Comparison of ENCODE assay signal across 17 mouse cellular contexts in the genomic region with DNA sequence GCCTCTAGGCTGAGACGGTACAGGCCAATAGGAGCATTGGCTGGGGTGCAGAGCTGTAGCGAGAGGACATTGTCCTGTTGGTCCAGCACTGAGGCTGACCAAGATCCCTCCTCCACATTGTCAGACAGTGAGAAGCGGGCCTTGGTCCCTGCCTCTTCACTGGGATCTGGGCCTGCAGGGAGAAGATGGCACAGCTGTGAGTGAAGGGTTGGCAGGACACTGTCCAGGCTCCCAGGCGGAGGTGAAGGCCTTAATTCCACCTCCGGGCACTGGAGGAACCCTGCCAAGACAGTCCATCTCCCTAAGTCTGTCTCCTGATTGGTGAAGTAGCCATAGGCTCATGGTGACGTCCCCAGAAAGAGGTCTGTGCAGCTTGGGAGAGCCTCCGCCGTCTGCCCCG. TPM values are rescaled to one million over a fixed set of nuclear protein-coding genes. Genes with fewer than 3 reads are reported as not detected.
DNase-seq lines count a peak whose midpoint lies in the region; ATAC-seq and TF ChIP-seq lines count a peak whose summit lies in the region.
"Had no signal": no experiment of that assay in that cellular context is flagged by ENCODE, and none has a peak within 500 bp of the region (broad histone marks: within the 10 kb centered on the region; RNA-seq: fewer than 3 reads in every experiment).

No protein-coding gene starts in this region.

- 82% methylated on average over 9 of the region's 9 CpGs for WGBS in heart, embryonic 12.5 days
- WGBS in liver, embryonic 13.5 days (ENCODE audit: insufficient replicate concordance), result 89% methylated on average over 9 of the region's 9 CpGs
- 90% methylated on average over 9 of the region's 9 CpGs for WGBS in liver, embryonic 11.5 days
- WGBS in embryonic facial prominence, embryonic 15.5 days, result 92% methylated on average over 9 of the region's 9 CpGs

- no peak for ATAC-seq in heart, embryonic 12.5 days (ENCODE audit: insufficient number of reproducible peaks, low FRiP score)
- ATAC-seq in liver, embryonic 13.5 days (ENCODE audit: low read depth), result no peak
- ATAC-seq in liver, embryonic 11.5 days (replicated peaks; ENCODE audit: low FRiP score), result no peak
- no peak for ATAC-seq in embryonic facial prominence, embryonic 15.5 days (ENCODE audit: insufficient number of reproducible peaks, low FRiP score, low TSS enrichment, low read depth)
- ATAC-seq in frontal cortex, adult (ENCODE audit: low TSS enrichment), result no peak

- H3K4me1 ChIP-seq in heart, embryonic 12.5 days (replicated peaks), result peaks cover 68% of the 10 kb centered on the region
- H3K4me1 ChIP-seq in liver, embryonic 13.5 days (replicated peaks), result peaks cover 82% of the 10 kb centered on the region
- H3K4me1 ChIP-seq in liver, embryonic 11.5 days (replicated peaks; ENCODE audit: control insufficient read depth, insufficient read depth, low read length), result peaks cover 51% of the 10 kb centered on the region
- H3K4me1 ChIP-seq in embryonic facial prominence, embryonic 15.5 days, result peaks cover 54% of the 10 kb centered on the region

- H3K4me2 ChIP-seq in heart, embryonic 12.5 days, result no peak overlapping the region
- no peak overlapping the region for H3K4me2 ChIP-seq in liver, embryonic 13.5 days
- H3K4me2 ChIP-seq in liver, embryonic 11.5 days, result no peak overlapping the region
- H3K4me2 ChIP-seq in embryonic facial prominence, embryonic 15.5 days (replicated peaks), result no peak overlapping the region
- H3K4me2 ChIP-seq in myocyte (ENCODE audit: low read depth), result peak overlapping the region; percentile 16
- H3K4me2 ChIP-seq: embryonic facial prominence, embryonic 12.5 days; limb, embryonic 12.5 days; midbrain, embryonic 13.5 days; neural tube, embryonic 13.5 days had no signal

- TF ChIP-seq POLR2A in myocyte (IDR thresholded peaks at IDR 0.05; ENCODE audit: insufficient read length, low read depth), result no peak

- H3K9ac ChIP-seq in heart, embryonic 12.5 days, result peak overlapping the region; percentile 58
- no peak overlapping the region for H3K9ac ChIP-seq in liver, embryonic 13.5 days
- H3K9ac ChIP-seq in liver, embryonic 11.5 days (ENCODE audit: low read depth, low read length), result no peak overlapping the region
- H3K9ac ChIP-seq in embryonic facial prominence, embryonic 15.5 days, result no peak overlapping the region
- H3K9ac ChIP-seq: embryonic facial prominence, embryonic 12.5 days; forebrain, postnatal 0 days; midbrain, embryonic 13.5 days; neural tube, embryonic 13.5 days had no signal

- H3K27ac ChIP-seq in heart, embryonic 12.5 days (ENCODE audit: poor library complexity, severe bottlenecking), result peak overlapping the region; percentile 98
- peak overlapping the region; percentile 18; the same call in 1 of the 2 replicates for H3K27ac ChIP-seq in liver, embryonic 13.5 days
- H3K27ac ChIP-seq in liver, embryonic 11.5 days (ENCODE audit: low read depth, low read length), result no peak overlapping the region
- H3K27ac ChIP-seq in embryonic facial prominence, embryonic 15.5 days (replicated peaks), result peak overlapping the region; percentile 88
- H3K27ac ChIP-seq: limb, embryonic 12.5 days; midbrain, embryonic 13.5 days had no signal

- H3K9me3 ChIP-seq in heart, embryonic 12.5 days (replicated peaks), result no peaks in the 10 kb centered on the region
- H3K9me3 ChIP-seq in liver, embryonic 13.5 days (replicated peaks), result no peaks in the 10 kb centered on the region
- no peaks in the 10 kb centered on the region for H3K9me3 ChIP-seq in liver, embryonic 11.5 days (ENCODE audit: control insufficient read depth, low read length)
- no peaks in the 10 kb centered on the region for H3K9me3 ChIP-seq in embryonic facial prominence, embryonic 15.5 days (replicated peaks)
- H3K9me3 ChIP-seq: embryonic facial prominence, embryonic 12.5 days; forebrain, embryonic 10.5 days; limb, embryonic 12.5 days; midbrain, embryonic 13.5 days; neural tube, embryonic 13.5 days had no signal

- H3K27me3 ChIP-seq in heart, embryonic 12.5 days (replicated peaks), result no peaks in the 10 kb centered on the region
- H3K27me3 ChIP-seq in liver, embryonic 13.5 days, result no peaks in the 10 kb centered on the region
- no peaks in the 10 kb centered on the region for H3K27me3 ChIP-seq in liver, embryonic 11.5 days (replicated peaks; ENCODE audit: control insufficient read depth, insufficient read depth, low read length)
- H3K27me3 ChIP-seq in embryonic facial prominence, embryonic 15.5 days, result no peaks in the 10 kb centered on the region
- no peaks in the 10 kb centered on the region for H3K27me3 ChIP-seq in myocyte (ENCODE audit: control insufficient read depth, insufficient read depth, insufficient read length)
- H3K27me3 ChIP-seq: embryonic facial prominence, embryonic 12.5 days; midbrain, embryonic 13.5 days; neural tube, embryonic 13.5 days had no signal

- no peaks in the 10 kb centered on the region for H3K79me2 ChIP-seq in myocyte (ENCODE audit: control insufficient read depth, insufficient read depth)

- H3ac ChIP-seq in myocyte (ENCODE audit: control insufficient read depth, insufficient read length), result no peak overlapping the region

- DNase-seq in heart, postnatal 4 days, result no peak
- no peak for DNase-seq in liver, embryonic 13.5 days
- DNase-seq in liver, embryonic 11.5 days (ENCODE audit: low spot score), result no peak
- DNase-seq: cerebellum, adult 9-11 months; forebrain, postnatal 0 days; kidney, adult 11 months; lung, postnatal 14 days; thymus, postnatal 25 days had no signal

- peaks cover 73% of the 10 kb centered on the region for H3K36me3 ChIP-seq in heart, embryonic 12.5 days
- H3K36me3 ChIP-seq in liver, embryonic 13.5 days, result peaks cover 95% of the 10 kb centered on the region
- peaks cover 15% of the 10 kb centered on the region; the same call in 1 of the 2 replicates for H3K36me3 ChIP-seq in liver, embryonic 11.5 days (ENCODE audit: control insufficient read depth, insufficient read depth, low read length)
- H3K36me3 ChIP-seq in embryonic facial prominence, embryonic 15.5 days, result no peaks in the 10 kb centered on the region
- no peaks in the 10 kb centered on the region for H3K36me3 ChIP-seq in myocyte (ENCODE audit: control insufficient read depth, insufficient read depth)
- H3K36me3 ChIP-seq: embryonic facial prominence, embryonic 12.5 days; forebrain, embryonic 10.5 days; limb, embryonic 12.5 days; midbrain, embryonic 13.5 days; neural tube, embryonic 13.5 days had no signal

- H3K4me3 ChIP-seq in heart, embryonic 12.5 days, result no peak overlapping the region
- H3K4me3 ChIP-seq in liver, embryonic 13.5 days (replicated peaks), result no peak overlapping the region
- no peak overlapping the region for H3K4me3 ChIP-seq in liver, embryonic 11.5 days (ENCODE audit: low read depth, low read length)
- no peak overlapping the region for H3K4me3 ChIP-seq in embryonic facial prominence, embryonic 15.5 days (replicated peaks)
- no peak overlapping the region for H3K4me3 ChIP-seq in myocyte
- H3K4me3 ChIP-seq: embryonic facial prominence, embryonic 12.5 days; forebrain, embryonic 10.5 days; limb, embryonic 12.5 days; midbrain, embryonic 13.5 days; neural tube, embryonic 13.5 days had no signal

TF ChIP-seq in myocyte, 11 proteins besides CTCF, POLR2A, EP300 and RAD21:
- TF ChIP-seq CEBPB (IDR thresholded peaks at IDR 0.05; ENCODE audit: insufficient read depth, poor library complexity, severe bottlenecking) (no peak), SRF (IDR thresholded peaks at IDR 0.05; ENCODE audit: control insufficient read depth, insufficient read length, low read depth) (no peak), TCF12 (IDR thresholded peaks at IDR 0.05; ENCODE audit: insufficient read depth, poor library complexity, severe bottlenecking) (no peak), MYOG (IDR thresholded peaks at IDR 0.05; ENCODE audit: control insufficient read depth in 1 of 3, insufficient read depth in 1 of 3, insufficient read length in 2 of 3, low read depth in 2 of 3) (no peak), POLR2AphosphoS2 (IDR thresholded peaks at IDR 0.05; ENCODE audit: insufficient read length, low read depth) (no peak), REST (IDR thresholded peaks at IDR 0.05; ENCODE audit: insufficient read depth, insufficient read length) (no peak), USF1 (IDR thresholded peaks at IDR 0.05; ENCODE audit: low read depth) (no peak), MAX (IDR thresholded peaks at IDR 0.05; ENCODE audit: low read depth) (no peak), TCF3 (IDR thresholded peaks at IDR 0.05; ENCODE audit: insufficient read length, low read depth) (no peak), MYOD1 (IDR thresholded peaks at IDR 0.05; ENCODE audit: control insufficient read depth in 1 of 3, insufficient read length in 2 of 3, low read depth in 2 of 3) (no peak), E2F4 (IDR thresholded peaks at IDR 0.05; ENCODE audit: insufficient read depth) (no peak)

RNA-seq across cellular contexts. Expression of gene Tgm2, which starts 7.5 kb away (rescaled TPM):
- 227 and 231 TPM in 2 replicates for polyA plus RNA-seq in heart, embryonic 12.5 days (2016; fragmentation: Nextera tagmentation; extraction: Ambion mirVana)
- total RNA-seq in heart, postnatal 4 days (2021), result 100 to 1,000 TPM; 254 to 273 TPM
- polyA plus RNA-seq in liver, embryonic 13.5 days (2015; fragmentation: Nextera tagmentation; extraction: Ambion mirVana), result 63.8 and 68.2 TPM in 2 replicates
- 49.5 and 49.7 TPM in 2 replicates for polyA plus RNA-seq in liver, embryonic 11.5 days (2014; fragmentation: Nextera tagmentation; extraction: Ambion mirVana)
- 17.9 and 22.2 TPM in 2 replicates for polyA plus RNA-seq in embryonic facial prominence, embryonic 15.5 days (2015; fragmentation: Nextera tagmentation; extraction: Ambion mirVana)
- 61.0 TPM for polyA plus RNA-seq in myocyte (2012; fragmentation: generic; extraction: Trizol)
